Mouse (Mus musculus) hindbrain, embryonic 13.5 days (tissue): ENCODE data around the gene Gramd4. TPM values are rescaled to one million over a fixed set of nuclear protein-coding genes. Genes with fewer than 3 reads are reported as not detected.

ENCODE experiments used
- ATAC-seq: fragments of 200-750 bp; cut with Nextera tagmentation; 2 replicates; pipeline ENCODE4 v1.8.0; 2017; ENCODE audit warnings: moderate TSS enrichment; ENCODE audit not compliant: low FRiP score
- H3K27ac ChIP-seq: fragments of 300-500 bp; sonication (generic); 2 replicates; pipeline ENCODE4 v1.5.1; 2015; ENCODE audit warnings: inconsistent platforms, mild to moderate bottlenecking, moderate library complexity
- H3K27me3 ChIP-seq: fragments of 300-500 bp; sonication (generic); 2 replicates; pipeline ENCODE4 v1.6.1; 2015; ENCODE audit warnings: mild to moderate bottlenecking, inconsistent platforms
- H3K36me3 ChIP-seq: fragments of 300-500 bp; sonication (generic); 2 replicates; pipeline ENCODE4 v1.6.1; 2015; ENCODE audit warnings: mild to moderate bottlenecking, inconsistent platforms
- H3K4me1 ChIP-seq: fragments of 300-500 bp; sonication (generic); replicated peaks from 2 replicates; pipeline ENCODE4 v1.6.1; 2015; ENCODE audit warnings: inconsistent platforms
- H3K4me2 ChIP-seq: fragments of 300-500 bp; sonication (generic); 2 replicates; pipeline ENCODE4 v1.6.1; 2015; ENCODE audit warnings: inconsistent platforms, mild to moderate bottlenecking, moderate library complexity
- H3K4me3 ChIP-seq: fragments of 300-500 bp; sonication (generic); 2 replicates; pipeline ENCODE4 v1.5.1; 2015; ENCODE audit warnings: mild to moderate bottlenecking, inconsistent platforms
- H3K9ac ChIP-seq: fragments of 300-500 bp; sonication (generic); 2 replicates; pipeline ENCODE4 v1.6.1; 2015; ENCODE audit warnings: mild to moderate bottlenecking, inconsistent platforms
- H3K9me3 ChIP-seq: fragments of 300-500 bp; sonication (generic); 2 replicates; pipeline ENCODE4 v1.6.1; 2016; ENCODE audit warnings: inconsistent platforms
- WGBS: fragments of 180-500 bp; shearing (Covaris S2); methylation state at CpG from one replicate; pipeline ENCODE4 v1.1.7; 2015; 5-methylcytosine and 5-hydroxymethylcytosine counted together
- polyA plus RNA-seq: library from polyadenylated mRNA; unstranded; fragments of >200 nt; fragmentation: Nextera tagmentation; extraction: Ambion mirVana; gene quantifications from 2 replicates; pipeline ENCODE4 v1.2.1, GENCODE M21; 2015

The Gramd4 gene
- polyA plus RNA-seq, 1 experiment from 2014 or later: 36.4 TPM

DNA sequence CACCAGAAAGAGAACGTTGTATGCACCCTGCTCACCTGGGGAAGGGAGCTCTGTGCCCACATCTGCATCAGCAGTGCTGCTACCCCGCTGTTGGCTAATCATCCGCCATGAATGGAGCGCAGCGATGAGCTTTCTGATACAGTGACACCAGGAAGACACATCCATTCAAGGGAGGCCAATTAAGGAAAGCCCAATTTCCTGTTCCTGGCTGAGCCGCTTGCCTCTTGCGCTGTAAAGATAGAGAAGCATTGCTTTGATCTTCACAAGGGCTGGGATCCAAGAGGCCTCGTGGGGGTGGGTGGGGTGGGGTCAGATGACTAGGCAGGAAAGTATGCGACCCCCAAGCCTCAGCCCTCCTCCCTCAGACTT, 55.8 kb downstream of the Gramd4 start:
- H3K27ac ChIP-seq: peak overlapping the region; percentile 88
- H3K36me3 ChIP-seq: peaks cover 5% of the 10 kb centered on the region
- peaks cover 71% of the 10 kb centered on the region for H3K4me1 ChIP-seq
- no peak; the same call in 1 of the 2 replicates for ATAC-seq
- no peak overlapping the region for H3K4me3 ChIP-seq
- no peaks in the 10 kb centered on the region for H3K9me3 ChIP-seq
- peak overlapping the region; percentile 2 for H3K4me2 ChIP-seq
- peak overlapping the region; percentile 35; the same call in 1 of the 2 replicates for H3K9ac ChIP-seq
- 6% methylated on average over 9 of the region's 9 CpGs for WGBS
- no peaks in the 10 kb centered on the region for H3K27me3 ChIP-seq

DNA sequence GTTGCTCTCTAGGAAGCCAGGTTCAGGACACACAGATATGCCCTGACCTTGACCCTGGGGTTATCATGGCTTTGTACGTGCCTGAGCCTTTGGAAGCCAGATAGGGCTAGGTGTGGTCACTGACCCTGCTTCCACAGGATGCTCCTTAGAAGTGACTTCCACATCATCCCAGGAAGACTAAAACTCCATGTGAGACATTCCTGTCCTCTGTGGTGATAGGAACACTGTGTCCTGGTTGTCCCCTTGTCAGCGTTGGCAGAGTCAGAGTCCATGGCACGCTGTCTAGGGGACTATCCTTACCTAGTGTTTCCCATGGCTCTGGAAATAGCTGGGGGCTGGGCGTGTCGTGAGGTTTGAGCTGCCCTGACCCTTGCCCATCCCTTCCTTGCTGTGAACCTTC, 58.9 kb downstream of the Gramd4 start:
- Histone ChIP-seq H3K27ac (no peak overlapping the region), H3K9ac (no peak overlapping the region), H3K4me2 (no peak overlapping the region), H3K9me3 (no peaks in the 10 kb centered on the region), H3K4me3 (no peak overlapping the region), H3K27me3 (no peaks in the 10 kb centered on the region), H3K4me1 (peaks cover 48% of the 10 kb centered on the region), H3K36me3 (peaks cover 33% of the 10 kb centered on the region)
- WGBS: 71% methylated on average over 5 of the region's 5 CpGs
- ATAC-seq: no peak

DNA sequence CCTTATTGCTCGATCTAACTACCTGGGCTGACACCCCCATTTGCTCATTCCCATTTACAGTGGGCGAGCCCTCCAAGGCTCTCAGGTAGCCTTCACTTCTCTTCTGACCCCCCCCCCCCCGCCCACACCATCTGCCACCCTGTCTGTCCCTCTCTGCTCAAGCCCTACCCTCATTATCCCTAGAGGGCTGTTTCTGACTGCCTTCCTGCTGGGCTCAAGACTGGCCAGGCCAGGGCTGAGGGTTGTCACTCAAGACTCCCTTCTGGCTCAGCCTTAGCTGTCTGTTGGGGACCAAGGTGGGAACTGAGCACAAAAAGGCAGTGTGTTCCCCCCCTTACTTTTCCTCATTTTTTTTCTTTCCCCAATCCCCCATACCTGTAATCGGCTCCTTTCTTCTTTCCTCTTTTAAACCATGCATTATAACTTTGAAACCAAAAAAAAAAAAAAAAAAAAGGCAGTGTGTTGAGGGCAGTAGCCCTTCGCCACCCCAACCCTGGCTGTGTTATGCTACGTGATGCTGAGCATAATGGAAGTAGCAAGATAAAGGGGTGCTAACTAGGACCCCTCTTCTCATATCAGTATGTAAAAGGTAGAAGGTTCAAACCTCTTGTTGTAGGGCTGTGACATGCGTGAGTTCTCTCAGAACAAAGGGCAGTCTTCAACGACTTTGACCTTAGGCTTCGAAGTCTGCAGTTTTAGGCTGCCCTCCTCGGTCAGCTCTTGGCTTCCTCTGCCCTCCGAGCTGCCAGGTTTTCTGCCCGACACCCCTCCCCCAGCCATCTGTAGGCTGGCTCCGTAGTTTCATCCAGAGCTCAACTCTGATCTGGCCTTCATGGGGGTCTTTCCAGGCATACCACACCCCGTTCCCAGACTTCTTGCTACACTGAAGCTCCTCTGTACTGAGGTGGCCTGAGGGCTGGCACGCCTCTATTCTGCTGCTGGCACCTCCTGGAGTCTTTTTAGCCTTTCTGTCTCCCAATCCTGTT, 59.9 kb downstream of the Gramd4 start:
- Histone ChIP-seq H3K9ac (no peak overlapping the region), H3K36me3 (peaks cover 43% of the 10 kb centered on the region), H3K4me3 (no peak overlapping the region), H3K27me3 (no peaks in the 10 kb centered on the region), H3K4me1 (peaks cover 41% of the 10 kb centered on the region), H3K9me3 (no peaks in the 10 kb centered on the region), H3K4me2 (no peak overlapping the region), H3K27ac (0 out of 2 replicates have a peak overlapping the region, but pooled peaks have one; percentile 15)
- 75% methylated on average over 14 of the region's 15 CpGs for WGBS
- ATAC-seq: no peak

DNA sequence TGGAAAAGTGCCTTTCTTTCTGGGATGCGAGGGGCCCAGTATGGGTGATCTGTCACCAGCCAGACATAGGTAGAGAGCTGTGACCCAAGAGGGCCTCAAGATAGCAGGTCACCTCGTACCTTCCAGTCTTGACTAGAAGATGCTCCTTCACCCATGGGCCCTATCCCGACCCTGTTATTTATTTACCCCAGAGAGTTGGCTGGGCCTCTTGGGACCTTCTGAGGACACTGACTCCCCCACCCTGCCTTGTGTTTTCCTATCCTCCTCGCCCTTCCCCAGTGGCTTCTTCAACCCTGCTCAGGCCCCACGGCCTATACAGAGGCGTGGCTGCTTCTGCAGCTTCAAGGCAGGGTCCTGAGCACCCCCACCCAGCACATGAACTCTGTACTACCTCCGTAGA, 61.7 kb downstream of the Gramd4 start:
- Histone ChIP-seq H3K4me1 (peaks cover 24% of the 10 kb centered on the region), H3K9me3 (no peaks in the 10 kb centered on the region), H3K9ac (no peak overlapping the region), H3K4me2 (no peak overlapping the region), H3K27ac (no peak overlapping the region), H3K36me3 (peaks cover 60% of the 10 kb centered on the region), H3K27me3 (no peaks in the 10 kb centered on the region), H3K4me3 (no peak overlapping the region)
- WGBS: 95% methylated on average over 7 of the region's 7 CpGs
- ATAC-seq: no peak

DNA sequence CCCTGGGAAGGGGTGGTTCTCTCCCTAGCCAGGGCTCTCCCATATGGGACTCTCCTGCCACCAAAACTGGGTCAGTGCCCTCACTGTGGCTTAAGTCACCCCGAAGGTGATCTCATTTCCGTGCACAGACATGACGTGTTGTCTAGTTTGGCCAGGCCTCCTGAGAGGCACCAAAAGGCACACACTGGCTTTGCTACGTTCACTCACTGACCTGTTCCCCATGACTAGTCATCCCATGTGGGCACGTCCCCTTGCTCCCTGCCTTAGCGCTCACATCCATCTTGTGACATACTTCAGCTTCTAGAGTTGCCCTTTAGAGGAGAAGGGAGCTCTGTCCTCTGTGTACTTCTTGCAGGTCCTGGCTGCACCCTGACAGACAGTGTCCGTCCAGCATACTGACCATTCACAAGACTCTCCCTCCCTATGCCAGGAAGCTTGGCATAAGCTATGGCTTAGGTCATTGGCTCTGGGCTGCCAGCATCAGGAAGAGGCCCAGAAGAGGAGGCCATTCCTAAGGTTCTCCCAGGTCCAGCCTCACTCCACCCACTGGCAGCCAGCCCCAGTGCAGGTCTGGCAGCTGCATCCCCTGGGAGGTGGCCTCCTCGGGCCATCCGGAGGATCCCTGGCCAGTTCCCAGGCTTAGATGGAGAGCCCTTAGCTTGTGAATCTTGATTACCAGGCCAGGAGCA, 64.9 kb downstream of the Gramd4 start:
- H3K4me2 ChIP-seq: no peak overlapping the region
- no peak overlapping the region for H3K27ac ChIP-seq
- 92% methylated on average over 9 of the region's 9 CpGs for WGBS
- ATAC-seq: no peak
- no peaks in the 10 kb centered on the region for H3K9me3 ChIP-seq
- H3K9ac ChIP-seq: no peak overlapping the region
- no peaks in the 10 kb centered on the region for H3K27me3 ChIP-seq
- no peak overlapping the region for H3K4me3 ChIP-seq
- H3K36me3 ChIP-seq: peaks cover 84% of the 10 kb centered on the region
- peaks cover 8% of the 10 kb centered on the region for H3K4me1 ChIP-seq

DNA sequence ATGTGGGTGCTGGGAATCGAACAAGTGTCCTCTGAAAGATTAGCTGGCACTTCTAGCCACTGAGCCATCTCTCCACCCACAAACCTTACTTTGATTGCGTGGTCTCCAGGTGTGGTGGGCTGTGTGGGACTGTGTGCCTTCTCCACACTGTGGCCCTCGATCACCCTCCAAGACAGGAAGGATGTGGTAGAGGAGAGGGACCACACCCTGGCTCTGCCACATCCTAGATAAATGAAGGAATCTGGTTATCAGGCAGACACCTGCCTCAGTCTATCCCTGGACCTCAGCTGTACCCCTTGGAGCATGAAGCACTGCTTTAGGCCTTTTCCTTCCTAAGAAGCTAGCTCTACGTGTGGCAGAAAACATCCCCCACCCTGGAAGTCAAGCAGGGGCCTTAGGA, 65.9 kb downstream of the Gramd4 start:
- Histone ChIP-seq H3K27ac (no peak overlapping the region), H3K4me3 (no peak overlapping the region), H3K36me3 (peaks cover 88% of the 10 kb centered on the region), H3K9ac (no peak overlapping the region), H3K27me3 (no peaks in the 10 kb centered on the region), H3K4me1 (no peaks in the 10 kb centered on the region; the same call in 1 of the 2 replicates), H3K9me3 (no peaks in the 10 kb centered on the region), H3K4me2 (no peak overlapping the region)
- ATAC-seq: no peak
- WGBS: 90% methylated on average over 4 of the region's 4 CpGs

DNA sequence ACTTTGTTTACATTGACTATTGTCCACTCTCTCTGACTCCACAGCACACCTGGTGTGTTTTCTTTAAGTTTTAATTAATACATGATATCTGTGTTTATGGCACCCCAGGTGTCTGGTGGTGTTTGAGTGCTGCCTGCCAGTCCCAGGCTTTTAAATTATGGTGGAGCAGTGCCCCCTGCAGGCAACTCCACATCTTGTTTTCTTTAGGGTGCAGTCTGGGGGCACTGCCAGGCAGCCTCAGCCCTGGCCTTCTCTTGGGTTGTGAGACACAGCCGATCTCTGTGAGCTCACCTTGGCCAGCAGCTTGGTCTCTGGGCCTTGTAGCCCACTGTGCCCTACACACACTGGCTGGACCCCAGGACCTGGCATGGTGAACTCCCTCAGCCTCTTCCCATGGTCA, 66.9 kb downstream of the Gramd4 start:
- peaks cover 90% of the 10 kb centered on the region for H3K36me3 ChIP-seq
- ATAC-seq: no peak

DNA sequence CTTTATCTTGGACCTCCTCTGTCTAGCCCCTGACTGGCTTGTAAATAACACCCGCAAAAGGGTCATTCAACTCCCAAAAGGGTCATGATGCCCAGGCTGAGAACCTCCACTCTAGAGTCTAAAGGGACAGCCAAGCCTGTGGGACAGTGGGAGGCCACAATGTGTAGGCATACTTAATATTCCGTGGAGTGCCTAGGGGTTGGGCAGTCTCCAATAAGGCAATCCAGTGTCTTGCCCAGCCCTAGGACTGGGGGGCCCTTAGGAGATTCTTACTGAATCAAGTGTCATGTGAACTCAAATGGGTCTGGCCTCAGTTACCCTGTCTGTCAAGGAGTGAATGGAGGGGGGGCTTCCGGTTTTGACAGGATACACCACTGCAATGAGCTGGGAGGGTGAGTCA, 71.5 kb downstream of the Gramd4 start:
- ATAC-seq: no peak
- H3K36me3 ChIP-seq: peaks cover 92% of the 10 kb centered on the region
- H3K4me1 ChIP-seq: no peaks in the 10 kb centered on the region; the same call in 1 of the 2 replicates
- 75% methylated on average over 3 of the region's 3 CpGs for WGBS
- H3K4me2 ChIP-seq: no peak overlapping the region
- H3K9ac ChIP-seq: 0 out of 2 replicates have a peak overlapping the region, but pooled peaks have one; percentile 8
- no peaks in the 10 kb centered on the region for H3K27me3 ChIP-seq
- no peaks in the 10 kb centered on the region for H3K9me3 ChIP-seq
- H3K27ac ChIP-seq: peak overlapping the region; percentile 6; the same call in 1 of the 2 replicates
- H3K4me3 ChIP-seq: no peak overlapping the region

More for the DNA sequence above, 66.9 kb downstream of the Gramd4 start:
- WGBS: 47% methylated on average over 1 of the region's 1 CpGs
- Histone ChIP-seq H3K4me3 (no peak overlapping the region), H3K27me3 (no peaks in the 10 kb centered on the region), H3K4me1 (no peaks in the 10 kb centered on the region; the same call in 1 of the 2 replicates), H3K9ac (no peak overlapping the region), H3K9me3 (no peaks in the 10 kb centered on the region), H3K27ac (no peak overlapping the region), H3K4me2 (no peak overlapping the region)

DNA sequence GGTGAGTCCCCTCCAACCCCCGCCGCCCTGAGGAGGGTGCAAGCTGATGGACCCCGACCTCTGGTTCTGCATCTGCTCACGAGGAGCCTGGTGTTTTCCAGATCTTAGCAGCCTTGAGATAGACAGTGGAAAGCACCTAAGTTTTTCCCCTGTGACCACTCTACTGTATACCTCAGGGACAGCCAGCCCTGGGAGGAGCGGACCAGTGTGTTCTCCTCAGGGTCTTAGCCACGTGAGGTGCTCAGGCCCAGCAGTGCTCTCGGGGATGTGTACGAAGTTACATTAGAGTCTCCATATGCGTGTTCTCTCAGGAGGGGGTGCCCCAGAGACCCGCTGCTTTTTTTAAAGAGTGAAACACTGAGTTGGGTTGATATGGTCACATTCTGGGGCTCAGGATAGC, 73.2 kb downstream of the Gramd4 start:
- Histone ChIP-seq H3K36me3 (peaks cover 86% of the 10 kb centered on the region), H3K9ac (no peak overlapping the region), H3K4me3 (no peak overlapping the region), H3K27me3 (no peaks in the 10 kb centered on the region), H3K9me3 (no peaks in the 10 kb centered on the region), H3K4me2 (no peak overlapping the region), H3K4me1 (peaks cover 14% of the 10 kb centered on the region), H3K27ac (no peak overlapping the region)
- WGBS: 96% methylated on average over 10 of the region's 10 CpGs
- no peak for ATAC-seq

DNA sequence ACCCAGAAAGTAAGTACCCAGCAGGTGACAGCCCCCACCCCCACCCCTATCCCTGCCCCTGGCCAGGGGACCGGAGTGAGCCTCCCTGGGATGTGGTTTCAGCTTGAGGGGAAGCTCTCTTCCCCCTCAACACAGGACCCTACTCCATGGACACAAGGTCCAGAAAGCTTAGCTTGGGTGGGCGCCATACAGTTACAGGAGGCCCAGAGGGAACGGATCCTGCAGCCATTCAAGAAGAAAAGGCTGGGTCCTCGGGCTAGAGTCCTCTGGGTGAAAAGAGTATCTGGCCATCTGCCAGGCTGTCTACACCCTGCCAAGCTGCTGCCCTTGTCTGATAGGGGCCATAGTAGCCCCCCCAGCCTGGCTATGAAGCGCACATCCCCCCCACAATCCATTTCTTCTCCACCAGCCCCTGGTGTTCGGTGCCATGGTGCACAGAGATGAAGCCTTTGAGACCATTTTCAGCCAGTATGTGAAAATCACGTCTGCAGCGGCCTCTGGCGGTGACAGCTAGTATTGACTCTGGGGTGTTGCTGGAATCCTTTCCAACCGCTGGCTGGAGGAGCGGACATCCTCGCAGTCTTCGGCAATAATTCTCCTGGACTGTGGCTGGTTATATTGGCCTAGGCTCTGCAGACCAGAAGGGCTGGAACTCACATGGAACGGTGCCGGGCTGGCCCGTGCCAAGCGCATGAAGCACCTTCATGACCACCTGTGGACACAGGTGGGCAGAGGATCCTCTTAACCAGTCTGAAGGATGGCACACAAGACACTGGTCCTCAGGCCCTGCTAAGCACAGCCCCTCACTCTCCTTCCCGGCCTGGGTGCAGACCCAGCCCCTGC, 77.7 kb downstream of the Gramd4 start:
- H3K4me2 ChIP-seq: no peak overlapping the region
- H3K4me1 ChIP-seq: peaks cover 15% of the 10 kb centered on the region
- H3K9ac ChIP-seq: no peak overlapping the region
- H3K27me3 ChIP-seq: no peaks in the 10 kb centered on the region
- no peak overlapping the region for H3K4me3 ChIP-seq
- WGBS: 41% methylated on average over 18 of the region's 18 CpGs
- peak; percentile 41 for ATAC-seq
- no peaks in the 10 kb centered on the region for H3K9me3 ChIP-seq
- peak overlapping the region; percentile 76 for H3K27ac ChIP-seq
- H3K36me3 ChIP-seq: peaks cover 67% of the 10 kb centered on the region

DNA sequence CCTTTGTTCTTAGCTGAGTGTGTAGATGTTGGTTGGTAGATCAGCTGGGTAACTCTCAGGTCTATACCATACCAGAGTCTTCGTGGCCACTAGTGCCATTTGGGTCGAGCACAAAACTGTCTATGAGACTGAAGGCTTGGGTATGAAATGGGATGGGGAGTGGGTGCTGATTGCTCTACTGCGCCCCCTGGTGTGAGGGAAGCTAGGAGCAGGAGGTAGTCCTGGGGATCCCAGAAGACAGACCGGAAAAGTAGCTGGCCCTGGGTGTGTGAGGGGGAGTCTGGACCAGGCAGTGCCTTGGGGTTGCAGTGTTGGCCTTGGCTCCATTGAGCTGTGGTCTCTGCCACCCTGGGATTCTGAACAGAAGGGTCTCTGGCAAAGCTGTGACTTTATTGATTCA, 80.1 kb downstream of the Gramd4 start:
- Histone ChIP-seq H3K4me3 (no peak overlapping the region), H3K27me3 (no peaks in the 10 kb centered on the region), H3K9me3 (no peaks in the 10 kb centered on the region), H3K4me1 (peaks cover 15% of the 10 kb centered on the region), H3K4me2 (no peak overlapping the region), H3K27ac (no peak overlapping the region), H3K9ac (no peak overlapping the region), H3K36me3 (peaks cover 64% of the 10 kb centered on the region)
- ATAC-seq: no peak
- 68% methylated on average over 4 of the region's 4 CpGs for WGBS

DNA sequence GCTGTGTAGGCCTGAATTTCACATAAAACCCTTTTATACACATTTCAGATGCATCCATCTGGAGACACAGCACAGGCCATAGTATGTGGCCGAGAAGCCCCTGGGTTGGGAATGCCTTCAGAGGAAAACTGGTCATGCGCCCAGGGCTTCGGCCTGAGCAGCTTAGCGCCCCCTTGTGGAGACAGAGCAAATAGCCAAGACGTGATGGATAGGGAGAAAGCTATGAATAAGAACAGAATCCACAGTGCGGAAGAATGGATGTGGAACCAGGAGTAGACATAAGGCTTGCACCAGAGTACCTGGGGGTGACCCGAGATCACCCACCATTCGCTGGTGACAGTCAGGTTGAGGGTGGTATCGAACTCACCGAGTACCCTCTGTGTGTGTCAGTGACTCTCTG, 82.8 kb downstream of the Gramd4 start:
- no peak for ATAC-seq
- WGBS: 32% methylated on average over 10 of the region's 10 CpGs
- H3K9ac ChIP-seq: no peak overlapping the region

More for the DNA sequence above, 82.8 kb downstream of the Gramd4 start:
- Histone ChIP-seq H3K36me3 (peaks cover 58% of the 10 kb centered on the region), H3K4me2 (no peak overlapping the region), H3K4me1 (peaks cover 5% of the 10 kb centered on the region), H3K27me3 (no peaks in the 10 kb centered on the region), H3K27ac (no peak overlapping the region), H3K9me3 (no peaks in the 10 kb centered on the region), H3K4me3 (no peak overlapping the region)
